Mouse (Mus musculus): ENCODE measurements at regions not wholly inside any gene's neighbourhood (a gene's known extent, or its start where the extent isn't known, plus 50 kb on each side); places are given as distances from the start of the nearest gene placed in this dataset.
"Not testable (repeated sequence)": the region's sequence is repeated elsewhere in the genome, so short reads cannot be mapped to it uniquely, and the experiment has no call there.

GRCm38 (mm10) chr3:22551516-22551915, 475.1 kb downstream of the Tbl1xr1 start:
- 68% methylated on average over 5 of the region's 5 CpGs for WGBS
- peak; percentile 70 for ATAC-seq (replicated peaks)
- no peak overlapping the region for H3K9ac ChIP-seq (replicated peaks)
- H3K36me3 ChIP-seq: no peaks in the 10 kb centered on the region
- no peaks in the 10 kb centered on the region for H3K27me3 ChIP-seq
- H3K4me2 ChIP-seq (replicated peaks): no peak overlapping the region
- H3K27ac ChIP-seq (replicated peaks): no peak overlapping the region
- H3K4me3 ChIP-seq: no peak overlapping the region
- no peaks in the 10 kb centered on the region for H3K9me3 ChIP-seq
- no peaks in the 10 kb centered on the region for H3K4me1 ChIP-seq

DNA sequence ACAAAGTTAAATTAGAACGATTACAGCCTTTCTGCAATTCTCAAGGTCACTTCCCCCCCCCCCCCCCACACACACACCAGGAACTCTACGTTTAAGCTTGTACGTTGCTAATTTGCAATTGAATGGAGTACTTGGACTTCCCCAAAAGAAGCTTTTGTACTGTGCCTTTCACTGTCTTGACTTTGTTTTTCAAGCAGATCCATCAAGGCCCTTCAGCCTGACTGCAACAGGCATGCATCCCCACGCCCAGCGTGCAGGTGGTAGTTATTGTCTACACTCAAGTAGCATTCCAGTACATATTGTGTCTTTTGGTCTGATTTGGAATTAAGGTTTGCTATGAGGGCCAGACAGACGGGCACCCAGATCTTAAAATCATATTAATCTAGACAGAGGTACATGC, 483.1 kb downstream of the Tbl1xr1 start:
- Histone ChIP-seq H3K36me3 (no peaks in the 10 kb centered on the region), H3K9me3 (0 out of 2 replicates have a peak, but pooled peaks cover 3% of the 10 kb centered on the region), H3K27ac (replicated peaks) (no peak overlapping the region), H3K4me1 (no peaks in the 10 kb centered on the region), H3K27me3 (no peaks in the 10 kb centered on the region), H3K9ac (replicated peaks) (no peak overlapping the region), H3K4me3 (no peak overlapping the region), H3K4me2 (replicated peaks) (no peak overlapping the region)
- 55% methylated on average over 6 of the region's 6 CpGs for WGBS
- no peak for ATAC-seq (replicated peaks)

- H3K9me3 ChIP-seq; ATAC-seq (replicated peaks); H3K27me3 ChIP-seq; H3K4me2 ChIP-seq (replicated peaks); H3K9ac ChIP-seq (replicated peaks); H3K27ac ChIP-seq (replicated peaks); H3K36me3 ChIP-seq; H3K4me1 ChIP-seq; H3K4me3 ChIP-seq: not testable (repeated sequence)
- 92% methylated on average over 4 of the region's 4 CpGs for WGBS
Observed at GRCm38 (mm10) chr3:22560476-22561170, 484.2 kb downstream of the Tbl1xr1 start.
